Mouse (Mus musculus) liver, adult 2 months (tissue): ENCODE measurements around the gene Vill.

Source experiments
- CTCF ChIP-seq: fragments of 200-500 bp; IDR thresholded peaks from 2 replicates; pipeline ENCODE4 v1.5.1; 2011; ENCODE audit warnings: low read depth, low read length, control low read depth
- POLR2A ChIP-seq: fragments of 200-500 bp; IDR thresholded peaks from 2 replicates; pipeline ENCODE4 v1.6.1; 2011; ENCODE audit warnings: low read length, control low read depth; ENCODE audit not compliant: insufficient read depth; ENCODE audit errors: extremely low read depth

GRCm38 (mm10) chr9:119070173-119070825 is 17.7 kb downstream of the Vill start:
- TF ChIP-seq CTCF (no peak), POLR2A (no peak)
